Mouse (Mus musculus) forebrain, embryonic 12.5 days (tissue): ENCODE data around the gene Ube2r2. TPM values are rescaled to one million over a fixed set of nuclear protein-coding genes. Genes with fewer than 3 reads are reported as not detected.

Source experiments
- ATAC-seq: fragments of 200-750 bp; cut with Nextera tagmentation; 2 replicates; pipeline ENCODE4 v1.8.0; 2017; ENCODE audit warnings: moderate TSS enrichment; ENCODE audit not compliant: low FRiP score
- H3K27ac ChIP-seq: fragments of 300-500 bp; sonication (generic); 2 replicates; pipeline ENCODE4 v1.5.1; 2016; ENCODE audit warnings: mild to moderate bottlenecking
- H3K27me3 ChIP-seq: fragments of 300-500 bp; sonication (generic); 2 replicates; pipeline ENCODE4 v1.6.1; 2016; ENCODE audit warnings: mild to moderate bottlenecking
- H3K36me3 ChIP-seq: fragments of 300-500 bp; sonication (generic); replicated peaks from 2 replicates; pipeline ENCODE4 v1.6.1; 2016; ENCODE audit warnings: mild to moderate bottlenecking
- H3K4me1 ChIP-seq: fragments of 300-500 bp; sonication (generic); 2 replicates; pipeline ENCODE4 v1.6.1; 2016
- H3K4me2 ChIP-seq: fragments of 300-500 bp; sonication (generic); 2 replicates; pipeline ENCODE4 v1.6.1; 2016; ENCODE audit warnings: mild to moderate bottlenecking, moderate library complexity
- H3K4me3 ChIP-seq: fragments of 300-500 bp; sonication (generic); replicated peaks from 2 replicates; pipeline ENCODE4 v1.5.1; 2016; ENCODE audit warnings: mild to moderate bottlenecking
- H3K9ac ChIP-seq: fragments of 300-500 bp; sonication (generic); 2 replicates; pipeline ENCODE4 v1.6.1; 2016; ENCODE audit warnings: mild to moderate bottlenecking
- H3K9me3 ChIP-seq: fragments of 300-500 bp; sonication (generic); 2 replicates; pipeline ENCODE4 v1.6.1; 2016
- WGBS: fragments of 180-500 bp; shearing (Covaris S2); methylation state at CpG from one replicate; pipeline ENCODE4 v1.1.7; 2016; 5-methylcytosine and 5-hydroxymethylcytosine counted together
- polyA plus RNA-seq: library from polyadenylated mRNA; unstranded; fragments of >200 nt; fragmentation: Nextera tagmentation; extraction: Ambion mirVana; gene quantifications from 2 replicates; pipeline ENCODE4 v1.2.1, GENCODE M21; 2016

Ube2r2 gene
- polyA plus RNA-seq, 1 experiment from 2014 or later: 89.8 TPM

DNA sequence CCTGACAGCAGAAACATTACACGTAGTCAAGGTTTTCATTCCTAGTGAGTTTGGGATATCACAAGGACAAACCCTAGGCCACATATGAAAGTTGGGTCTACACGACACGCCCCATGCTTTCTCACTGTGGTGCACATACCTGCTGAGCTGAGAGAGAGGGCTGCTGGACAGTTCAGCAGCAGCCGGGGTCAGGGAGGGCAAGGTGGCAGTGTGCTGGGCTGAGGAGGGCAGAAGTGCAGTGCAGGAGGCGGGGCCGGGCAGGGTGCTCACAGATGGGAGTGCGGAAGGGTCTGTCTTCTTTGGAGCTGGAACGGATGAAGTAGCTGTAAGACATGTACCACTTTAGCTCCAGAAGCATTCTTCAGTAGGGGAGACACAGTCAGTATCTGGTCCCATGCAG, 66.6 kb downstream of the Ube2r2 start:
- Histone ChIP-seq H3K4me1 (no peaks in the 10 kb centered on the region), H3K27me3 (no peaks in the 10 kb centered on the region), H3K4me3 (no peak overlapping the region), H3K9me3 (no peaks in the 10 kb centered on the region), H3K27ac (no peak overlapping the region), H3K9ac (no peak overlapping the region), H3K4me2 (no peak overlapping the region), H3K36me3 (peaks cover 95% of the 10 kb centered on the region)
- ATAC-seq: no peak
- 96% methylated on average over 8 of the region's 8 CpGs for WGBS

DNA sequence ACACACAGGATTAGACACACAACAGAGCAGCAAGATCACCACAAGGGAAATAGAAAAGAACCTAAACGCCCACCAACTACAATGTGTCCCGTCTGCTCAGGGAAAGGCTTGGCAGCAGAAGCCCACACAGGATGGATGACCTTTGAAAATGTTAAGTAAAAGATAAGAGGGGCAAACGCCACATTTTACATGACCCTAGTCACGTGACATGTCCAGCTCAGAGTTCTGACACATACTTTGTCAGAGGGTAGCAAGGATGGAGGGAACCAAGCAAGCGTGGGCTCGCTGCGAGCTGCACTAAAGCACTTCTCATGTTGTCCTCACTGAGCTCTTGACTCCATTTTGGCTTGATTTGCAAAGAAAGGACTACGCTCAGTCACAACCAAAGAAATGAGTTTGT, 70.2 kb downstream of the Ube2r2 start:
- WGBS: 95% methylated on average over 8 of the region's 8 CpGs
- Histone ChIP-seq H3K4me3 (no peak overlapping the region), H3K27me3 (no peaks in the 10 kb centered on the region), H3K4me1 (no peaks in the 10 kb centered on the region), H3K27ac (no peak overlapping the region), H3K4me2 (no peak overlapping the region), H3K9ac (no peak overlapping the region), H3K9me3 (no peaks in the 10 kb centered on the region), H3K36me3 (peaks cover 96% of the 10 kb centered on the region)
- no peak for ATAC-seq

DNA sequence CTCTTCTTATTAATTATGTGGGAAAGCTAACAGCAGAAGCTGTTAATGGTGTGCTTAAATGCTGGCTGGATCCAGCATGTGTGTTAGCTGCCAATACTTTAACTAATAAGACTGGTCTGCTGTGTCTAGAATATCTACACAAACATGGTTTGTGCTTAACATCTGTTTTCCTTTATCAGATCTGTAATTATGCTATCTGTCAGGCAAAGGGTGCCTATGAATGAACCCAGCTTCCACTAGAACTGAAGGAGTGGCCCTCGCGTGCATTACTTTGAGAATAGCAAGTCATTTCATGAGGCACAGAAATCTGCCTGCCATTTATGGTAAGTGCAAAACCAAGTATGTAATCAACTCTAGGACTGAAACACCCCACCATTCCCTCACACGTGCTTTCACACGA, 72.5 kb downstream of the Ube2r2 start:
- Histone ChIP-seq H3K9ac (no peak overlapping the region), H3K36me3 (peaks cover 94% of the 10 kb centered on the region), H3K4me2 (no peak overlapping the region), H3K9me3 (no peaks in the 10 kb centered on the region), H3K27me3 (no peaks in the 10 kb centered on the region), H3K4me3 (no peak overlapping the region), H3K4me1 (no peaks in the 10 kb centered on the region), H3K27ac (no peak overlapping the region)
- ATAC-seq: no peak
- WGBS: 91% methylated on average over 4 of the region's 4 CpGs

DNA sequence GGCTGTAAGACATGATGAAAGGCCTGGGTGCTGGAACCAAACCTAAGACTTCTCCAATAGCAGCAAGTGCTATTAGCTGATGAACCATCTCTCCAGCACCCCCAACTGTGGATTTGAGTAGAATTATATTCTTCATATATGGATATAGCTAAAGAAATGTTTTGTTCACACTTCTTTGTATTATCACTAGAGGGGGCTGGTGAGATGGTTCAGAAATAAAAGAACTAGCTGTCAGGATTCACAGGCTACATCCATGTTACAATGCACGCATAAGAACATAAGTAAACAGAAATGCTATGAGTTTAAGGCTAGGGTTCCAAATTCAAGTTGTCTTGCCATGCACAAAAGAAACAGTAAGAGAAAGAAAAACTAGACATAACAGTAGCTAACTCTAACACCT, 89.9 kb downstream of the Ube2r2 start:
- no peaks in the 10 kb centered on the region for H3K9me3 ChIP-seq
- H3K4me3 ChIP-seq: no peak overlapping the region
- no peak overlapping the region for H3K4me2 ChIP-seq
- no peak overlapping the region for H3K27ac ChIP-seq
- no peak for ATAC-seq
- no peak overlapping the region for H3K9ac ChIP-seq
- H3K4me1 ChIP-seq: no peaks in the 10 kb centered on the region
- H3K27me3 ChIP-seq: no peaks in the 10 kb centered on the region
- H3K36me3 ChIP-seq: peaks cover 88% of the 10 kb centered on the region
- 93% methylated on average over 1 of the region's 1 CpGs for whole genome bisulfite sequencing

DNA sequence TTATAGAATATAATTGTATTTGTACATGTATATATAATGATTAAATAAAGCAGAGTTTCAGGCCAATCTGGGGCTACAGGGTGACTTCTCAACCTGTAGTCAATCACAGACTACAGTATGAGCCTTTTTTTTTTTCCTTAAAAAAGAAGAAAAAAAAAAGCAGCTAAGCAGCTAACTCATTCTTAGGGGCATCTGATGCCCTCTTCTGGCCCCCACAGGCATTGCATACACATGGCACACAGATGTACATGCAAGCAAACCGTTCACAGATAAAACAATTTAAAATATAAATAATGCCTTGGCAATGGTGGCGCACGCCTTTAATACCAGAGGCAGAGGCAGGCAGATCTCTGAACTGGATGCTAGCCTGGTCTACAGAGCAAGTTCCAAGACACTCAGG, 90.8 kb downstream of the Ube2r2 start:
- H3K4me3 ChIP-seq: no peak overlapping the region
- H3K9me3 ChIP-seq: no peaks in the 10 kb centered on the region
- H3K9ac ChIP-seq: no peak overlapping the region
- no peak overlapping the region for H3K27ac ChIP-seq
- no peaks in the 10 kb centered on the region for H3K4me1 ChIP-seq
- H3K27me3 ChIP-seq: no peaks in the 10 kb centered on the region
- H3K36me3 ChIP-seq: peaks cover 90% of the 10 kb centered on the region
- H3K4me2 ChIP-seq: no peak overlapping the region
- 75% methylated on average over 3 of the region's 3 CpGs for WGBS
- ATAC-seq: no peak

DNA sequence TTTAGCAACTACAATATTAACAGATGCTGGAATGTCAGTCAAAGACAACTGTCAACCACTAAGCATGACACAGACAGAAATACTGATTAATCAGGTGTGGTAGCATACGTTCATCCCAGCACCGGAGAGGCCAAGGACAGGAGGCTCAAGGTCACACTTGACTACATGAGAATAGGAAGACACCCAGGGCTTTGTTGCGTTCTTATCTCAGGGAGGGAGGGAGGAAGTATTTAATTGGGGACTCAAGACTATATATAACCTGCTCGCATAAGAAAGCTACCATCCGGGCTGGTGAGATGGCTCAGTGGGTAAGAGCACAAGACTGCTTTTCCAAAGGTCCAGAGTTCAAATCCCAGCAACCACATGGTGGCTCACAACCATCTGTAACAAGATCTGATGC, 100.1 kb downstream of the Ube2r2 start:
- peaks cover 49% of the 10 kb centered on the region for H3K36me3 ChIP-seq

DNA sequence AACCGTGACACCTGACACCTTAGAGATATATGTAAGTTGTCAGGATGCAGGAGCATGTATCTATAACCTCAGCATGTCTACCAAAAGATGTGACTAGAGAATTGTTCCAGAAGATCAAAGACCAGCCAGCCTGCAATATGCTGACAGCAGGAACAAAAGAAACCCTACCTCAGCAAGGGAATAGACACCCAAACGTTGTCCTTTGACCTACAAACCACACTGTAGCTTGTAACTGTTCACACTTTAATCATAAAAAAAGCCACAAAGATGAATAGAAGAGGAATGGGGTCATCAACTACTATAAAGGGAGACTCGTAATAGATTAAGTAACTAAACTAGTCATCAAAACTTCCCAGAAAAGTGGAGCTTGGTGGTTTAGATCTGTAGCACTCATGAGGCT, 105.4 kb downstream of the Ube2r2 start:
- Histone ChIP-seq H3K27me3 (no peaks in the 10 kb centered on the region), H3K36me3 (peaks cover 22% of the 10 kb centered on the region), H3K4me3 (no peak overlapping the region), H3K4me2 (no peak overlapping the region), H3K27ac (no peak overlapping the region), H3K4me1 (no peaks in the 10 kb centered on the region), H3K9ac (no peak overlapping the region), H3K9me3 (no peaks in the 10 kb centered on the region)
- no peak for ATAC-seq
- 88% methylated on average over 3 of the region's 3 CpGs for WGBS

More for the DNA sequence above, 100.1 kb downstream of the Ube2r2 start:
- no peaks in the 10 kb centered on the region for H3K27me3 ChIP-seq
- no peaks in the 10 kb centered on the region for H3K4me1 ChIP-seq
- H3K4me2 ChIP-seq: no peak overlapping the region
- no peak overlapping the region for H3K4me3 ChIP-seq
- 91% methylated on average over 5 of the region's 5 CpGs for WGBS
- no peak overlapping the region for H3K27ac ChIP-seq
- H3K9ac ChIP-seq: no peak overlapping the region
- ATAC-seq: no peak
- no peaks in the 10 kb centered on the region for H3K9me3 ChIP-seq

Other genes with a start within 250 kb of the Ube2r2 start
- not detected in 2 replicates for gene Spink4, start 215.7 kb upstream of the Ube2r2 start, polyA plus RNA-seq
- 215 and 229 TPM in 2 replicates for gene Bag1, start 187.4 kb upstream of the Ube2r2 start, polyA plus RNA-seq
- gene Chmp5, start 187.3 kb upstream of the Ube2r2 start, polyA plus RNA-seq: 143 and 146 TPM in 2 replicates
- 104 and 109 TPM in 2 replicates for gene Nfx1, start 164.8 kb upstream of the Ube2r2 start, polyA plus RNA-seq
- not detected in 2 replicates for gene Aqp7, start 87.6 kb upstream of the Ube2r2 start, polyA plus RNA-seq
- 1.3 and 2.4 TPM in 2 replicates for gene Aqp3, start 37.6 kb upstream of the Ube2r2 start, polyA plus RNA-seq
- gene Nol6, start 11.3 kb upstream of the Ube2r2 start, polyA plus RNA-seq: 30.0 and 33.3 TPM in 2 replicates
- 82.6 and 97.6 TPM in 2 replicates for gene Ubap2, start 139.4 kb downstream of the Ube2r2 start, polyA plus RNA-seq
- 70.9 and 78.6 TPM in 2 replicates for gene Dcaf12, start 179.1 kb downstream of the Ube2r2 start, polyA plus RNA-seq
- 79.7 and 80.4 TPM in 2 replicates for gene Ubap1, start 213.3 kb downstream of the Ube2r2 start, polyA plus RNA-seq